Mouse (Mus musculus) intestine, embryonic 14.5 days (tissue): Measurements from ENCODE around the gene Kif13a. TPM values are rescaled to one million over a fixed set of nuclear protein-coding genes. Genes with fewer than 3 reads are reported as not detected.

Source experiments
- ATAC-seq: fragments of 200-750 bp; cut with Nextera tagmentation; replicated peaks from 2 replicates; pipeline ENCODE4 v1.8.0; 2017; ENCODE audit warnings: low read depth, moderate number of reproducible peaks, moderate TSS enrichment, moderate library complexity; ENCODE audit not compliant: low FRiP score, low TSS enrichment
- DNase-seq: peaks from one replicate; pipeline ENCODE4 v3.0.0-alpha.2; 2018; ENCODE audit warnings: low spot score
- H3K27ac ChIP-seq: fragments of 300-500 bp; sonication (generic); 2 replicates; pipeline ENCODE4 v1.5.1; 2014; ENCODE audit warnings: low read depth, mild to moderate bottlenecking, control low read depth
- H3K27me3 ChIP-seq: fragments of 300-500 bp; sonication (generic); replicated peaks from 2 replicates; pipeline ENCODE4 v1.6.1; 2014; ENCODE audit warnings: low read length, control low read depth; ENCODE audit not compliant: control insufficient read depth, insufficient read depth
- H3K36me3 ChIP-seq: fragments of 300-500 bp; sonication (generic); 2 replicates; pipeline ENCODE4 v1.6.1; 2014; ENCODE audit warnings: low read length, control low read depth; ENCODE audit not compliant: control insufficient read depth, insufficient read depth
- H3K4me1 ChIP-seq: fragments of 300-500 bp; sonication (generic); replicated peaks from 2 replicates; pipeline ENCODE4 v1.6.1; 2014; ENCODE audit warnings: low read length, control low read depth, mixed read lengths; ENCODE audit not compliant: control insufficient read depth, insufficient read depth
- H3K4me2 ChIP-seq: fragments of 300-500 bp; sonication (generic); 2 replicates; pipeline ENCODE4 v1.6.1; 2014; ENCODE audit warnings: low read length
- H3K4me3 ChIP-seq: fragments of 300-500 bp; sonication (generic); 2 replicates; pipeline ENCODE4 v1.5.1; 2014; ENCODE audit warnings: low read depth, low read length, control low read depth, mixed read lengths
- H3K9ac ChIP-seq: fragments of 300-500 bp; sonication (generic); 2 replicates; pipeline ENCODE4 v1.6.1; 2014; ENCODE audit warnings: mild to moderate bottlenecking, low read length
- H3K9me3 ChIP-seq: fragments of 300-500 bp; sonication (generic); 2 replicates; pipeline ENCODE4 v1.6.1; 2016; ENCODE audit warnings: low read length, control low read depth; ENCODE audit not compliant: control insufficient read depth
- WGBS: fragments of 180-500 bp; shearing (Covaris S2); extraction: QIAGEN DNeasy Blood & Tissue Kit; methylation state at CpG from one replicate; pipeline ENCODE4 v1.1.7; 2014; 5-methylcytosine and 5-hydroxymethylcytosine counted together
- polyA plus RNA-seq: library from polyadenylated mRNA; unstranded; fragments of >200 nt; fragmentation: Nextera tagmentation; extraction: Ambion mirVana; gene quantifications from 2 replicates; pipeline ENCODE4 v1.2.1, GENCODE M21; 2014

Gene Kif13a
- polyA plus RNA-seq, 1 experiment from 2014 or later: 20.3 TPM

GRCm38 (mm10) chr13:46786064-46786561 lies 143.6 kb downstream of the Kif13a start:
- no peak overlapping the region for H3K4me2 ChIP-seq
- DNase-seq (no peak), ATAC-seq (no peak)
- H3K9ac ChIP-seq: no peak overlapping the region
- no peak overlapping the region for H3K27ac ChIP-seq
- WGBS: 95% methylated on average over 10 of the region's 10 CpGs
- H3K27me3 ChIP-seq: no peaks in the 10 kb centered on the region
- H3K4me3 ChIP-seq: no peak overlapping the region
- no peaks in the 10 kb centered on the region for H3K9me3 ChIP-seq
- H3K4me1 ChIP-seq: no peaks in the 10 kb centered on the region
- peaks cover 33% of the 10 kb centered on the region for H3K36me3 ChIP-seq

- H3K27me3 ChIP-seq: no peaks in the 10 kb centered on the region
- no peak overlapping the region for H3K4me3 ChIP-seq
- WGBS: 56% methylated on average over 11 of the region's 11 CpGs
- H3K36me3 ChIP-seq: peaks cover 20% of the 10 kb centered on the region
- no peak for ATAC-seq
- no peak for DNase-seq
- H3K27ac ChIP-seq: no peak overlapping the region
- no peak overlapping the region for H3K9ac ChIP-seq
- H3K4me1 ChIP-seq: peaks cover 4% of the 10 kb centered on the region; the same call in 1 of the 2 replicates
- H3K9me3 ChIP-seq: no peaks in the 10 kb centered on the region
- H3K4me2 ChIP-seq: no peak overlapping the region
Measured at GRCm38 (mm10) chr13:46780379-46780778, 149.3 kb downstream of the Kif13a start.

GRCm38 (mm10) chr13:46779831-46780230 lies 149.8 kb downstream of the Kif13a start:
- no peak overlapping the region for H3K4me2 ChIP-seq
- no peaks in the 10 kb centered on the region for H3K9me3 ChIP-seq
- H3K36me3 ChIP-seq: peaks cover 25% of the 10 kb centered on the region
- H3K27ac ChIP-seq: no peak overlapping the region
- H3K27me3 ChIP-seq: no peaks in the 10 kb centered on the region
- no peak overlapping the region for H3K4me3 ChIP-seq
- peaks cover 4% of the 10 kb centered on the region; the same call in 1 of the 2 replicates for H3K4me1 ChIP-seq
- DNase-seq (no peak), ATAC-seq (no peak)
- H3K9ac ChIP-seq: no peak overlapping the region
- 40% methylated on average over 10 of the region's 10 CpGs for WGBS

DNA sequence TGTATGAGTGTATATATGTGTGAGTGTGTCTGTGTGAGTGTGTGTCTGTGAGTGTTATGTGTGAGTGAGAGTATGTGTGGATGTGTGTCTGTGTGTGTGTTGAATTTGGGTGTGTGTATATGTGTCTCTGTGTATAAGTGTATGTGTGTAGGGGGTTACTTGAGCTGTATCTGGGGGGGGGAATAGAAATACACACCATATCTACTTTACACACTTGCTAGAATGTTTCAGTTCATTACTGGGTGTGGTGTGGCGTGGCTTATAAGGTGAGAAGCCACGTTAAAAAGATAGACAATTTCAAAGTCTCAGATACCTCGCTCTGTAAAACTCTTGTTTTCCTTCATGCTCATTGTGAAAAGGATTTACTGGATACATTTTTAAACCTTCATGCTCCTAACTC lies 152.2 kb downstream of the Kif13a start:
- no peak for ATAC-seq

DNA sequence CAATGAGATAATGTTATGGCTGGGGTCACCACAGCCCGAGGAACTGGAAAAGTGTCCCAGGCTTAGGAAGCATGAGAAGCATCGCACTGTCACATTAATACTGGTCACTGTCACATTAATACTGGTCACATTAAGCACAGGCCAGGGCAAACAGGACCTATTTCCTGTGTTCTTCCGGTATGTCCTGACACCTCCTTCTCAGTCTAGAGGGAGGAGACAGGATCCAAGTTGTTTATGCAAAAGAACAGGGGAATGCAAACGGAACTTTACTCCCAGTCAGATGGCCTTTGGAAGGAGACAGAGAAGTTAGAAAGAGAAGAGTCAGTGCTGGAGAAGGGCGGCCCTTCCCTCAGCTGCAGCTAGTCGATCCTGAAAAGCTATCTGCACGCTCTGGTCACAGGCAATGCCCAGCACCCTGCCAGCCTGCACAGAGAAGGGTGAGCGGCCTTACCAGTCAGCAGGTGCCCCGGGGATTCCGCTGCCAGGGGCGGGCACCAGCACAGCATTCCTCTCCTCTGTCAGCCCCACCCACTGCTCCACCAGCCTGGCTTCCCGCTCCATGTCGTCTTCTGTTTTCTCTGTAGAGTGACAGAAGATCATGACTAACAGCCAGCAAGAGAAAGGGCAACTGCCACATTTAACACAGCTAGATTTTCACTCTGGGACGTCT lies 152.9 kb downstream of the Kif13a start:
- Histone ChIP-seq H3K9ac (no peak overlapping the region), H3K27me3 (no peaks in the 10 kb centered on the region), H3K9me3 (no peaks in the 10 kb centered on the region), H3K4me3 (no peak overlapping the region), H3K4me1 (peaks cover 4% of the 10 kb centered on the region; the same call in 1 of the 2 replicates), H3K36me3 (peaks cover 38% of the 10 kb centered on the region), H3K27ac (no peak overlapping the region), H3K4me2 (no peak overlapping the region)
- WGBS: 55% methylated on average over 14 of the region's 14 CpGs
- ATAC-seq (no peak), DNase-seq (no peak)

More for the DNA sequence above, 152.2 kb downstream of the Kif13a start:
- Histone ChIP-seq H3K27ac (no peak overlapping the region), H3K9ac (no peak overlapping the region), H3K4me2 (no peak overlapping the region), H3K36me3 (peaks cover 31% of the 10 kb centered on the region), H3K9me3 (no peaks in the 10 kb centered on the region), H3K27me3 (no peaks in the 10 kb centered on the region), H3K4me3 (no peak overlapping the region), H3K4me1 (peaks cover 4% of the 10 kb centered on the region; the same call in 1 of the 2 replicates)
- no peak for DNase-seq
- 90% methylated on average over 3 of the region's 3 CpGs for WGBS

GRCm38 (mm10) chr13:46774998-46775397 lies 154.7 kb downstream of the Kif13a start:
- no peak for ATAC-seq
- no peak overlapping the region for H3K4me3 ChIP-seq
- H3K27me3 ChIP-seq: no peaks in the 10 kb centered on the region
- WGBS: 87% methylated on average over 5 of the region's 5 CpGs
- peaks cover 2% of the 10 kb centered on the region; the same call in 1 of the 2 replicates for H3K4me1 ChIP-seq
- H3K9me3 ChIP-seq: no peaks in the 10 kb centered on the region
- H3K9ac ChIP-seq: no peak overlapping the region
- H3K36me3 ChIP-seq: peaks cover 54% of the 10 kb centered on the region
- no peak overlapping the region for H3K27ac ChIP-seq
- DNase-seq: no peak
- H3K4me2 ChIP-seq: no peak overlapping the region

GRCm38 (mm10) chr13:46772581-46772980 lies 157.1 kb downstream of the Kif13a start:
- Histone ChIP-seq H3K27me3 (no peaks in the 10 kb centered on the region), H3K9me3 (no peaks in the 10 kb centered on the region), H3K4me3 (no peak overlapping the region), H3K4me1 (no peaks in the 10 kb centered on the region), H3K9ac (no peak overlapping the region), H3K27ac (no peak overlapping the region), H3K4me2 (no peak overlapping the region), H3K36me3 (peaks cover 58% of the 10 kb centered on the region)
- no peak for ATAC-seq
- 99% methylated on average over 13 of the region's 13 CpGs for WGBS
- no peak for DNase-seq

DNA sequence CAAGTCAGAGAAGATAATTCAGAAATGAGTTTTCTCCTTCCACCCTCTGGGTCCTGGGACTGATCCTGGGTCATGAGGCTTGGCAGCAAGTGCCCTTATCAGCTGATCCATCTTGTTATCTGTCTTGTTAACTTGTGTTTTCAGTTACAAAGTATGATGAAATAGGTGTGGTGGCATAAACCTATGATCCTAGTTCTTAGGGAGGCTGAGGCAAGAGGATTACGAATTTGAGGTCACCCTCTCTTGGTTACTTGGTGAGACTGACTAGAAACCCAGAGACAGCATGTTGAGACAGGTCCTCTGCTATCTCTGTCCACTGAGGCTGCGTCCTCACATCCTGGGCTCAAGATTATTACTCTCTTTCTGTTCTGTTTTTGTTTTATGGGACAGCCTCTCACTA lies 164.3 kb downstream of the Kif13a start:
- H3K27ac ChIP-seq: no peak overlapping the region

DNA sequence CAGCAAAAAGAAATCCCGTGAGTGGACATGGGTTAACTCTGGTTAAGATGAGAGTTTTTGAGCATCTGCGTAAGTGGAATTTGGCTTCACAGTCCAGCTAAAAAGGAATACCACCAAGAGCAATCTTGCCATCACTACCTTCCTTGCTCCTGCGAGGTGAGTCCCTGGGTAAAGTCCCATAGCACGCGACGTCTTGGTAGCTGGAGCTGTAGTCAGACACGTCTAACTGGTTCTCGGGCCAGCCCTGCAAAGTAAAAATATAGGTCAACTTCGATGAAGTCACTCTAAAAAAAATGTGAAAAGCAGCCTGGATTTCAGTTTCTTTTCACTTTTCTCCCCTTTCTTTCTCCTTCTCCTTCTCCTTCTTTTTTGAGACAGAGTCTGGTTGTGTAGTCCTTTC lies 166.5 kb downstream of the Kif13a start:
- Histone ChIP-seq H3K9me3 (no peaks in the 10 kb centered on the region), H3K9ac (no peak overlapping the region), H3K27ac (no peak overlapping the region), H3K36me3 (peaks cover 44% of the 10 kb centered on the region), H3K4me3 (no peak overlapping the region), H3K4me2 (no peak overlapping the region), H3K27me3 (no peaks in the 10 kb centered on the region), H3K4me1 (no peaks in the 10 kb centered on the region)
- 88% methylated on average over 9 of the region's 9 CpGs for WGBS
- DNase-seq (no peak), ATAC-seq (no peak)

More for the DNA sequence above, 164.3 kb downstream of the Kif13a start:
- DNase-seq (no peak), ATAC-seq (no peak)
- WGBS: 93% methylated on average over 2 of the region's 2 CpGs
- H3K27me3 ChIP-seq: no peaks in the 10 kb centered on the region
- H3K4me2 ChIP-seq: no peak overlapping the region
- H3K9ac ChIP-seq: no peak overlapping the region
- peaks cover 44% of the 10 kb centered on the region for H3K36me3 ChIP-seq
- no peaks in the 10 kb centered on the region for H3K4me1 ChIP-seq
- H3K4me3 ChIP-seq: no peak overlapping the region
- H3K9me3 ChIP-seq: no peaks in the 10 kb centered on the region
